Mouse (Mus musculus) C2C12 (cell line): Measurements from ENCODE around the gene Oxnad1.

Source experiments
- CEBPB ChIP-seq: IDR thresholded peaks from one replicate; pipeline ENCODE4 v1.6.1; 2011; ENCODE audit warnings: low read depth, mild to moderate bottlenecking, control low read depth, moderate library complexity
- CTCF ChIP-seq: IDR thresholded peaks from one replicate; pipeline ENCODE4 v1.5.1; 2011; ENCODE audit not compliant: control insufficient read depth, insufficient read depth, insufficient read length
- FOSL1 ChIP-seq: IDR thresholded peaks from one replicate; pipeline ENCODE4 v1.8.0; 2011; ENCODE audit warnings: mild to moderate bottlenecking, low read length; ENCODE audit not compliant: poor library complexity, insufficient read depth, severe bottlenecking
- MAX ChIP-seq: IDR thresholded peaks from one replicate; pipeline ENCODE4 v1.6.1; 2011; ENCODE audit warnings: mild to moderate bottlenecking, control low read depth
- MYOD1 ChIP-seq: IDR thresholded peaks from one replicate; pipeline ENCODE4 v1.6.1; 2011; ENCODE audit warnings: low read depth; ENCODE audit not compliant: control insufficient read depth, insufficient read length
- MYOG ChIP-seq: IDR thresholded peaks from one replicate; pipeline ENCODE4 v1.6.1; 2011; ENCODE audit not compliant: control insufficient read depth, insufficient read length; ENCODE audit errors: extremely low read depth
- USF1 ChIP-seq: IDR thresholded peaks from one replicate; pipeline ENCODE4 v1.6.1; 2011; ENCODE audit warnings: low read depth, mild to moderate bottlenecking, control low read depth, moderate library complexity

GRCm38 (mm10) chr14:32082891-32083290 lies 2.3 kb upstream of the Oxnad1 start:
- TF ChIP-seq MAX = no peak
- TF ChIP-seq CTCF = no peak
- TF ChIP-seq CEBPB = no peak
- no peak for TF ChIP-seq MYOD1
- no peak for TF ChIP-seq USF1
- TF ChIP-seq FOSL1 = no peak
- TF ChIP-seq MYOG = no peak
